8 mouse cellular contexts compared by ENCODE assay signal in genomic region chr16:32332040-32332555, GRCm38 (mm10). TPM values are rescaled to one million over a fixed set of nuclear protein-coding genes. Genes with fewer than 3 reads are reported as not detected.
DNase-seq lines count a peak whose midpoint lies in the region; ATAC-seq lines count a peak whose summit lies in the region.

Gene Ubxn7, plus strand, starts transcription at chr16:32332257.

- peak; percentile 94 for ATAC-seq in CD4-positive, CD25-positive, alpha-beta regulatory T cell, adult 4 months
- peak; percentile 94 for ATAC-seq in heart, embryonic 14.5 days (ENCODE audit: insufficient number of reproducible peaks, insufficient read depth, low FRiP score, low read depth)
- peak; percentile 96 for ATAC-seq in liver, embryonic 13.5 days (ENCODE audit: low read depth)
- peak; percentile 98 for ATAC-seq in stomach, embryonic 16.5 days (ENCODE audit: insufficient read depth, low FRiP score)

- peaks cover 5 to 17% of the 10 kb centered on the region in 2 experiments for H3K4me1 ChIP-seq in heart, embryonic 14.5 days (ENCODE audit: control insufficient read depth in 2 of 2, insufficient read depth in 2 of 2, low read length in 2 of 2)
- peaks cover 35% of the 10 kb centered on the region for H3K4me1 ChIP-seq in liver, embryonic 13.5 days (replicated peaks)
- H3K4me1 ChIP-seq in stomach, embryonic 16.5 days (ENCODE audit: control insufficient read depth, insufficient read depth, low read length): no peaks in the 10 kb centered on the region

- H3K4me3 ChIP-seq in heart, embryonic 14.5 days (ENCODE audit: control insufficient read depth in 1 of 2, insufficient read depth in 1 of 2, low read depth in 1 of 2, low read length in 2 of 2): peak within 1 kb of the TSS; percentile 96 to 98
- H3K4me3 ChIP-seq in liver, embryonic 13.5 days (replicated peaks): peak within 1 kb of the TSS; percentile 95
- H3K4me3 ChIP-seq in stomach, embryonic 16.5 days (replicated peaks; ENCODE audit: low read length): peak within 1 kb of the TSS; percentile 100

- DNase-seq in c-Kit-negative CD71-positive TER-119-positive erythroid progenitor cells, embryonic 14.5 days (ENCODE audit: low read depth, low spot score): peak; percentile 91
- peak; percentile 85 for DNase-seq in fibroblast of lung, adult 2 months (ENCODE audit: low read depth)
- DNase-seq in kidney, postnatal 14 days: peak; percentile 98
- peak; percentile 97 for DNase-seq in liver, embryonic 13.5 days
- DNase-seq in neural tube, embryonic 10.5 days (ENCODE audit: extremely low spot score, low spot score): peak; percentile 98

- H3K36me3 ChIP-seq in heart, embryonic 14.5 days (ENCODE audit: control insufficient read depth, insufficient read depth, low read length): no peaks in the 10 kb centered on the region
- H3K36me3 ChIP-seq in liver, embryonic 13.5 days: no peaks in the 10 kb centered on the region
- H3K36me3 ChIP-seq in stomach, embryonic 16.5 days (ENCODE audit: control insufficient read depth, insufficient read depth, low read length): no peaks in the 10 kb centered on the region

- H3K9me3 ChIP-seq in heart, embryonic 14.5 days (ENCODE audit: control insufficient read depth, low read length): no peaks in the 10 kb centered on the region
- no peaks in the 10 kb centered on the region for H3K9me3 ChIP-seq in liver, embryonic 13.5 days (replicated peaks)
- no peaks in the 10 kb centered on the region for H3K9me3 ChIP-seq in stomach, embryonic 16.5 days (replicated peaks; ENCODE audit: control insufficient read depth, low read length)

- peak within 1 kb of the TSS; percentile 57 for H3K4me2 ChIP-seq in heart, embryonic 14.5 days (ENCODE audit: low read length)
- H3K4me2 ChIP-seq in liver, embryonic 13.5 days: peak within 1 kb of the TSS; percentile 90
- H3K4me2 ChIP-seq in stomach, embryonic 16.5 days (ENCODE audit: low read depth, low read length): peak within 1 kb of the TSS; percentile 54

- peak within 1 kb of the TSS; percentile 99 for H3K9ac ChIP-seq in heart, embryonic 14.5 days (ENCODE audit: low read length)
- peak within 1 kb of the TSS; percentile 99 for H3K9ac ChIP-seq in liver, embryonic 13.5 days
- peak within 1 kb of the TSS; percentile 97 for H3K9ac ChIP-seq in stomach, embryonic 16.5 days (ENCODE audit: low read length)

- no peaks in the 10 kb centered on the region for H3K27me3 ChIP-seq in heart, embryonic 14.5 days (ENCODE audit: control insufficient read depth, insufficient read depth, low read length)
- no peaks in the 10 kb centered on the region for H3K27me3 ChIP-seq in liver, embryonic 13.5 days
- H3K27me3 ChIP-seq in stomach, embryonic 16.5 days (ENCODE audit: control insufficient read depth, insufficient read depth, low read length): no peaks in the 10 kb centered on the region

- WGBS in heart, embryonic 14.5 days: under 1% methylated on average over 52 of the region's 52 CpGs
- WGBS in liver, embryonic 13.5 days (ENCODE audit: insufficient replicate concordance): 0% methylated on average over 52 of the region's 52 CpGs
- under 1% methylated on average over 52 of the region's 52 CpGs for WGBS in stomach, embryonic 16.5 days

- peak within 1 kb of the TSS; percentile 93 to 94 for H3K27ac ChIP-seq in heart, embryonic 14.5 days (replicated peaks in 1 of 2; ENCODE audit: control insufficient read depth in 1 of 2, insufficient read depth in 1 of 2, low read depth in 2 of 2, low read length in 2 of 2)
- H3K27ac ChIP-seq in liver, embryonic 13.5 days: peak within 1 kb of the TSS; percentile 97
- peak within 1 kb of the TSS; percentile 98 for H3K27ac ChIP-seq in stomach, embryonic 16.5 days (ENCODE audit: low read length)

RNA-seq across cellular contexts. Expression of gene Ubxn7, which starts in this region (rescaled TPM):
- polyA plus RNA-seq in CD4-positive, CD25-positive, alpha-beta regulatory T cell, adult 4 months (2017; shearing (Covaris generic)): 10 to 100 TPM; 15.4 to 22.3 TPM
- 19.4 and 21.8 TPM in 2 replicates for polyA plus RNA-seq in heart, embryonic 14.5 days (2014; fragmentation: Nextera tagmentation; extraction: Ambion mirVana)
- 9.6 and 10.5 TPM in 2 replicates for polyA plus RNA-seq in liver, embryonic 13.5 days (2015; fragmentation: Nextera tagmentation; extraction: Ambion mirVana)
- polyA plus RNA-seq in stomach, embryonic 16.5 days (2015; fragmentation: Nextera tagmentation; extraction: Ambion mirVana): 18.1 and 22.1 TPM in 2 replicates

Comparison
In these comparisons a context has a peak if more than half of its experiments do, and no peak if none do; other contexts are left out.
1. Peak in every context shown above with its lines: DNase-seq, ATAC-seq, H3K4me3 ChIP-seq and H3K27ac ChIP-seq.